Mouse (Mus musculus) embryonic stem cell, embryonic (primary cell): ENCODE data around the gene Ptchd4.

ENCODE experiments used
- CTCF ChIA-PET, 4 experiments: fragments of 300-600 bp in 2 of 4; fragments of 350-600 bp in 2 of 4; sonication (Branson Sonifier 250); formaldehyde crosslinking; loops; one replicate each; lab custom pipeline; 2022; ENCODE audit warnings: inconsistent platforms in 2 of 4; lab: Charles Lee
- POLR2A ChIA-PET, 4 experiments: fragments of 300-600 bp in 2 of 4; fragments of 350-600 bp in 2 of 4; sonication (Branson Sonifier 250); formaldehyde crosslinking; loops; one replicate each; lab custom pipeline; 2022; ENCODE audit warnings: antibody characterized with exemption in 4 of 4, inconsistent platforms in 1 of 4; lab: Charles Lee

The Ptchd4 gene

GRCm38 (mm10) chr17:42315669-42316611 lies at the start of gene Ptchd4:
Gene Ptchd4, plus strand, starts transcription at chr17:42315947.
- ChIA-PET POLR2A (interaction anchor here in 2 of 4 experiments (0.6 to 1.7 kb wide), 2 partner anchors 428 to 1066 kb away, joined by 3 to 4 read pairs; no protein-coding TSS in a partner anchor), CTCF (interaction anchor here in 3 of 4 experiments (0.6 to 1.2 kb wide), 5 partner anchors 12 to 1154 kb away, joined by 3 to 10 read pairs (median 3); no protein-coding TSS in a partner anchor)

DNA sequence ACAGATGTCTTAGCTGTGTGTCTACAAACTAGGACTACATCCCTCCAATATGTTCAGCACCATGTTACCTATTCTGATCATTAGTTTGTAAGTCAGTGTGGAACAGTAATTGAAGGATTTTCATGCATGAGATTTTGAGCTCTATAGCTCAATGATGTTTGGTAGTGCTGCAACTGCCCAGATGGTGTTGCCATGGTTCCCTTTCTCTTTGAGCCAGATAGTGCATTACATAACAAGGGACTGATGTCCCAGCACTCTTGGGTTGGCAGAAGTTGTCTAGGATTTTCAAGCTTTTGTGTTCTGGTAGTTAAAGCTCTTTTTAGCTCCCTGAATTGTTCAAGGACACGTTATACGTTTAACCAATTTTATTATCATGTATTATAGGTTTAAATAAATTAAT lies 38.9 kb upstream of the Ptchd4 start:
- POLR2A ChIA-PET = no interaction called here
- CTCF ChIA-PET = no interaction called here

DNA sequence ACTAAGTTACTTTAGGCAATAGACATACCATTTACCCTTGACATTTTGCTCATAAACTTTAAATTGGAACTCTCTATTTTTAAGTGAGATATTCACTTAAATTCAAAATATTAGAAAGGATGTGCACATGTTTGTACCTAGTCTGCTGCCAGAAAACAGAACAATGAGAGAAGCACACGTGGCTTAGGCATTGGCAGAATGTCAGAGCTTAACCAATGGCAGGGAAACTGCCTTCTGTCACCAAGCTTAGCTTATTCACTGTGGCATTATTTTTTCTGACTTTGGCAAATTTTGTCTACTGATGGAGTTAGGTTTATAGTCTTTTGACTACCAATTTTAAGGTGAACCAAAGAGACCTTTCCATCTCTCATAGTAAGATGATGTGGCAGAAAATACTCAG lies 31.4 kb upstream of the Ptchd4 start:
- POLR2A ChIA-PET = no interaction called here

DNA sequence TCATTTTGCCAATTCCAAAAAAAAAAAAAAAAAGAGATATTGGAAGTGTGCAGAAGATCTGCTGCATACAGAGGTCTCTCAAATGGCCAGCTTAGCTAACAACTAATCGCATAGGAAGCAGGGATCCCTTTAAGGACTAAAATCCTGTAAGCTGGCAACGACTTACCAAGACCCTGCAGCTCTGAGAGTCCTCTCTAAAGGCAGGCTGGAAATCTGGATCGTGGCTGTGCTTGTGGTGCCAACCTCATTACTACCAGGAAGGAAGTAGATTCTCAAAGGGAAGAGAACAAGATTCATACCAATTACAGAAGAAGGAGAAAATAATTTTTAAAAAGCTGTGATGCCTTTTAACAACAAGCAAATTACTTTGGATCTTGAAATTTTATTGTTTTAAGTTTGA lies 29.5 kb upstream of the Ptchd4 start:
- CTCF ChIA-PET = no interaction called here

More for the DNA sequence above, 31.4 kb upstream of the Ptchd4 start:
- CTCF ChIA-PET = no interaction called here

GRCm38 (mm10) chr17:42290341-42290740 lies 25.4 kb upstream of the Ptchd4 start:
- ChIA-PET POLR2A (no interaction called here), CTCF (no interaction called here)

More for the DNA sequence above, 29.5 kb upstream of the Ptchd4 start:
- POLR2A ChIA-PET = interaction anchor here in 1 of 4 experiments (0.6 kb wide), 1 partner anchor 1169 kb away, joined by 4 read pairs; no protein-coding TSS in a partner anchor

- ChIA-PET POLR2A (no interaction called here), CTCF (no interaction called here)
Measured at GRCm38 (mm10) chr17:42291793-42292192, 24.0 kb upstream of the Ptchd4 start.

DNA sequence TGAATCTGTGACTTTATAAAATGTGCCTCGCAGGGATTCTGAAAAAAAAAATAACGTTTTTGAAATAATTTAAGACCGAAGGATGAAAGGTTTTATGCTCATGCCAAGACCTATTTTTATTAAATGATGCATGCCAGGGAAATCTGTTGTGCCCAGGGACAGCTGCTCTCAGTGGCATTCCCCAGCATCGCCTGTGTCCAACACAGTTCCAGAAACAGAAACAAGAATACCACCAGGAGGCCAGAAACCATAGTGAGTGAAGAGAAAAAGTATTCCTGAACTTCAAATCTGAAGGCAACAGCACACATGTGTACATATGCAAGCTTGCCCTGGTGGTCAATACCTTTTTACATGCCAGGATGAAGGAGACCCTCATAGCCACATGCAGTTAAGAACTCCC lies 17.8 kb upstream of the Ptchd4 start:
- ChIA-PET CTCF (no interaction called here), POLR2A (no interaction called here)

- CTCF ChIA-PET = no interaction called here
- POLR2A ChIA-PET = no interaction called here
Measured at GRCm38 (mm10) chr17:42299681-42300080, 16.1 kb upstream of the Ptchd4 start.

DNA sequence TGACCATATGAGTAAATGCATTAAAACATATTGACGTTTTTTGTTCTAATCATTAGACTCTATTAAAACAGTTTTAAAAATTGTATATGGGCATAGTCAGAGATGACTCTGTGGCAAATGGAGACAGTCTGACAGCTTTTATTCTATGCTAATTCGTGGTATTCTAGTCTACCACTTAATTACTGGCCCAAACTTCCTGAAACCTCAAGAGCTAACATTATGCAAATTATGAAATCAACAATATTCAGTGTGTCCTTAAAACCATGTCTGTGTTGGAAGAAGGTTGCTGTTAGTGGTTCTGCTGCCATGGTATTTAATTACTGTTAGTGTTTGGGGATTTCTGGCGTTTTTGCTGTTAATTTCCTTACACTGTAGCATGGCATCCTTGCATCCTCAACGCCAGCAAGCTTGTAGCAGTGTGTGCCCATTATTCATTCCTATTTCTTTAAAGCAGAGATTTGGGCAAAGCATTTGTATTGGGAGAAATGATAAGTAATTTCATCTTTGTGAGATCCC lies 12.6 kb upstream of the Ptchd4 start:
- ChIA-PET POLR2A (no interaction called here), CTCF (no interaction called here)

DNA sequence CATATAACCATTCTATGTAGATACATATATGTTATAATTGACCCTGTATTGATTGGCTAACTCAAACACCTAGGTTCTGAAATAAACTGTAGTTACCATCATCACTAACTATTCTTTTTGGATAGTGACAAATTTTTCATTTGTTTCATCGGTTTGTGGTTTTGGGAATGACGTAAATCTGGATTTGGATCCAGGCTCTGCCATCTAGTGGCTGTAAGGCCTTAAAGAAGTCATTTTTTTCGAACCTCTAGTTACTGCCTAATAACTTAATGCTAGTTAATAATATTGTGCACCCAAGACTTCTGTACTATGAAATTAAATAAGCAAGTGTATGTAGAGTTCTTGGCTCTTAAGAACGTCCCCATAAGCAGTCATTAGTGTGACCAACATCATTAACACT lies 11.5 kb upstream of the Ptchd4 start:
- ChIA-PET CTCF (no interaction called here), POLR2A (no interaction called here)

DNA sequence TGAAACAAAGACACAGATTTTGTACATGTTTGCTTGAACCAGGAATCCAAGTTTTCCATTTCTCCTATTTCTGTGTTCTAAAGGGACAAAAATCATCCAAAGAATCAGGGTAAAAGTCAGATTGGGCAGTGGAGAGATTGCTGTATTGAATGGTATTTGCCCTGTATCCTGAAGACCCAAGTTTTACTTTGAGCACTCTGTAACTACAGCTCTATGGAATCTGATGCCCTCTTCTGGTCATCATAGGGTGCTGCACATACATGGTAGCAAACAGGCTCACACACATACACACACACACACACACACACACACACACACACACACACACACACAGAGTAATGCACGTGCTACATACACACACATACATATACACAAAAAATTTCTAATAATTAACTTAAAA lies 8.7 kb upstream of the Ptchd4 start:
- ChIA-PET CTCF (interaction anchor here in 1 of 4 experiments (0.6 to 0.7 kb wide), 2 partner anchors 11 to 1381 kb away, joined by 3 to 9 read pairs; no protein-coding TSS in a partner anchor), POLR2A (no interaction called here)

DNA sequence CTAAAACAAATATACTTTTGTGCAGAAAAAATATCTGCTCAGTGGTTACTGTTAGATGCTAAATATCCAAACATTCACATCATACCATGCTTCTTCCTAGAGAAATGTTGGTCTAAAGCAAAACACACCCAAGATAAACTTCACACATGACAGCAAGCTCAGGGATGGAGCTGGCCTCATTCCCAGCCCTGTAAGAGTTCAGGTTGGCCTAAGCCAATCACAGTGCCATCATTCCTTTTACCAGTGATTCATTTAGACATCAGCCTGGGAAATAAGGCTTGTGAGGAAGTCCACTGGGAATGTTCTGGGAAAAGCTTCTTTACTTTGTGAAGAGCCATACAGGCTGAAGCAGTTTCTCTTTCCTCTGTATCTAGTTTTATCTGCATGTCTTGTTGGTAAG lies 5.6 kb upstream of the Ptchd4 start:
- ChIA-PET CTCF (no interaction called here), POLR2A (no interaction called here)

- CTCF ChIA-PET = no interaction called here
- POLR2A ChIA-PET = no interaction called here
Measured at GRCm38 (mm10) chr17:42316612-42316982, 850 bp downstream of the Ptchd4 start.

DNA sequence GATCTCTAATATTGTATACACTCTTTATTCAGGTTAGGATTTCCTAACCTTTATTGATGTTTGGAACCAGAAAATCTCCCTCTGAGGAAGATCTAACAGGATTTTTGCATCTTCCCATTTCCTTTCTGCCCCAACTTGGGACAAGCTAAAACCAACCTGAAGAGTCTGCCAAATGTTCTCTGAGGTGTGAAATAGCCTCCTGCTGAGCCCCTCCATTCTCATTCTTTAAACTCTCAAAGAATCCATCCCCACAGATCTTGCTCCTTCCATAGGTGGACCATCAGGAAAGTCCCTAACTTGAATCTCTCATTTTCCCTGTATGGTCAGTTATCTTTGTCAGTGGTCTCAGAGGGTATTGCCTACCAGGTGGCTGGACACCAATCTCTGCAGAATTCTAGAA lies 20.0 kb downstream of the Ptchd4 start:
- ChIA-PET POLR2A (no interaction called here), CTCF (no interaction called here)

DNA sequence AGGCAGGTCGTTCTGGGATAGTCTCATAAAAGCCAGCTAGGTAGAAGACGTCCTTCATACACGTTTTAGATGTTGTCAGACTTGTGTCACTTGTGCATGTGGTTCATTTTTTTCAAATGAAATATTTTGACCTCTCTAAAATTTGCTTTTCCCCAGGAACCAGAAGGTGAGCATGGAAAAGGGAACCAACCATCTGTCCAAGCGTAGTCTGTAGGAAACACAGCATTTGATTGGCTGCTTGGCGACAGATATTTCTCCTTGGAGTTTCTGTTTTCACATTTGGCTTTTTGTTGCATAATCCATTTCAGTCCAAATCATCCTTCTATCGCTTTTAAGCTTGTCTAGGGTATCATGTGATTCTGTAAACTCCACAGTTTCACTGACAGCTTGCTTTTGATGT lies 20.8 kb downstream of the Ptchd4 start:
- CTCF ChIA-PET = no interaction called here
- POLR2A ChIA-PET = interaction anchor here in 1 of 4 experiments (0.7 kb wide), 1 partner anchor 9 kb away, joined by 3 read pairs; no protein-coding TSS in a partner anchor

DNA sequence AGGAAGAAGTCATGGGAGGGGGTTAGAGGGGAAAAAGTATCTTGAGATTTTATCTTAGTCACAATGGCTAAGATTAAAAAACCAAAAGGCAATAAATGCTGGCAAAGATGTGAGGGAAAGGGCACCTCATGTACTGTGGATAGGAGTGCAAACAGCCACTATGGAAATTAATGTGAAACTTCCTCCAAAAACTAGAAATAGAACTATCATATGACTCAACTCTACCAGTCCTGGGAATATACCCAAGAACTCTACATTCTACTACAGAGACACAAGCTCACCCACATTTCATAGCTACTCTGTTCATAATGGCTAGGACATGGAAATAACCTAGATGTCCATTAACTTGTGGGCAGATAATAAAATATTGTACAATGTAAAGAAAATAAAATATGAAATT lies 30.3 kb downstream of the Ptchd4 start:
- POLR2A ChIA-PET = interaction anchor here in 1 of 4 experiments (0.5 kb wide), 1 partner anchor 9 kb away, joined by 3 read pairs; no protein-coding TSS in a partner anchor
- CTCF ChIA-PET = no interaction called here

DNA sequence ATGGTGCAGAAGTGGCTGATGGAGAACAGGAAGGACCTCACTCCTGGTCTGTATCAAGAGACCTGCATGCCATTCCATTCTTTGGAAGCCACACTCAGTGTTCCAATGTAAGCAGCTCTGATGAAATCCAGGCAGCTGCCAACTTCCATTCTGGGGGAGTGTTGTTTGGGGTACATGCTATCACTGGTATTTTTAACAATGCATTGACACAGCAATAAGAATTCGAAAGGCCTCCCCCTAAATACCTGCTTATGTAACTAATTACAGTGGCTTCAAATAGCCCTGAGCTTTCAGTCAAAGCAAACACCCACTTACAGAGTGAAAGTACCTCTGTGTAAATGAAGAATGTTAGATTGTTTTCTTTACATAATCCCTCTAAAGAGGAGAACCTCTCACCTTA lies 42.7 kb downstream of the Ptchd4 start:
- ChIA-PET POLR2A (no interaction called here), CTCF (no interaction called here)

DNA sequence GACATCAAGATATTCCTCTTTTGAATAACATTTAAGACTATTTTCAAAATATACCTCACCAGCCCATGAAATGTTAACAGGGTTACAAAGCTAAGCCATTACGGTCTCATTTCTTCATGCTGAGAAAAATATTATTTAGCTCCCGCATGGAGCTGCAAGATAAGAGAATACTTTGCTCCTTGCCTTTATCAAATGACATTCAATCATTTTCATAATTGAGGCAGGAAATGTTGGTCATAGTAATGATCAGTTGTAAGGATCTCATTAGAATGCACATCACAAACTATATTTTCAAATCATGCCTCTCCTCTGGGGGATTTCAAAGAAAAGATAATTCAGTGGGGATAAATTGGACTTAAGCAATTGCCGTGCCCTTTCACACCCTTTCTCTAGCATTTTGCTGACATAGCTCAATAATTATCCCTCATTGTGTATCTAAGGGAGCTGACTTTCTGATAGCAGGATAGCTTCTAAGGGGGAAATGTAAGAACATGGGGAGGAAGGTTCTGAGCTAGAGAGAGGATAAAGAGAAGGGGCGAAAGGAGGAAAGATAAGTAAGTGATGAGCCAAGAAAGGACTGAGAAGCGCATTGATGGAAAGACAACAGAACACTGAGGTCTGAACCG lies 47.5 kb downstream of the Ptchd4 start:
- CTCF ChIA-PET = no interaction called here

DNA sequence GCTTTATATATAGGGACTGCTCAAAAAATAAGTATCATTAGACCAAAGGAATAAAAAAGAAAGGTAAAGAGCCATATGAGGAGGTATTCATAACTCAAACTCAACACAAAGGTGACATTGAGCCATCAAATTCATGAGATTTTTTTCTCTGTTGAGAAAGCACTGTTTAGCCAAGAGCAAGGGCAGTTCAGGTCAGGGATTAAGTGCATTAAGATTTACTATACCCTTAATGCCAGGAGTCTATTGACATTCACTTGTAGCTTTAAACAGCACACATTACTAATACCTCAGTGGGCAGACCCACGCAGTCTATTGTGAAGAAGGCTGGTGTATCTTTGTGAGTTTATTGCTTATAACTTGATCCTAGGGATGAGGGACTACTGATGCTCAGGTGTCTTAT lies 49.0 kb downstream of the Ptchd4 start:
- ChIA-PET POLR2A (no interaction called here), CTCF (interaction anchor here in 1 of 4 experiments (0.6 kb wide), 1 partner anchor 282 kb away, joined by 3 read pairs; no protein-coding TSS in a partner anchor)

More for the DNA sequence above, 47.5 kb downstream of the Ptchd4 start:
- POLR2A ChIA-PET = no interaction called here

GRCm38 (mm10) chr17:42374881-42375280 lies 59.1 kb downstream of the Ptchd4 start:
- ChIA-PET CTCF (no interaction called here), POLR2A (interaction anchor here in 1 of 4 experiments (0.5 kb wide), 1 partner anchor 158 kb away, joined by 3 read pairs; no protein-coding TSS in a partner anchor)
